Mouse (Mus musculus) ovary, postnatal 36 days (tissue): ENCODE measurements around the gene Elfn1.

Source experiments
- DNase-seq: peaks from one replicate; pipeline ENCODE4 v3.0.0; 2022; ENCODE audit warnings: low spot score, mixed read lengths

Elfn1 gene

GRCm38 (mm10) chr5:139970186-139970631 is 62.5 kb downstream of the Elfn1 start:
- peak; percentile 15 for DNase-seq

- no peak for DNase-seq
Observed at GRCm38 (mm10) chr5:139976584-139976983, 68.8 kb downstream of the Elfn1 start.

- no peak for DNase-seq
Observed at GRCm38 (mm10) chr5:139977476-139977875, 69.7 kb downstream of the Elfn1 start.

GRCm38 (mm10) chr5:139978525-139979276 is 71.0 kb downstream of the Elfn1 start:
- peak; percentile 46 for DNase-seq

- no peak for DNase-seq
Observed at GRCm38 (mm10) chr5:139979371-139979770, 71.6 kb downstream of the Elfn1 start.

GRCm38 (mm10) chr5:139981976-139982375 is 74.2 kb downstream of the Elfn1 start:
- DNase-seq: no peak

GRCm38 (mm10) chr5:139985073-139985746 is 77.5 kb downstream of the Elfn1 start:
- no peak for DNase-seq

- DNase-seq: no peak
Observed at GRCm38 (mm10) chr5:139991531-139991930, 83.8 kb downstream of the Elfn1 start.

GRCm38 (mm10) chr5:139998321-139998720 is 90.6 kb downstream of the Elfn1 start:
- DNase-seq: peak; percentile 28

GRCm38 (mm10) chr5:139998916-139999315 is 91.2 kb downstream of the Elfn1 start:
- no peak for DNase-seq

GRCm38 (mm10) chr5:140002541-140002940 is 94.8 kb downstream of the Elfn1 start:
- no peak for DNase-seq

- no peak for DNase-seq
Observed at GRCm38 (mm10) chr5:140006861-140007260, 99.1 kb downstream of the Elfn1 start.

- no peak for DNase-seq
Observed at GRCm38 (mm10) chr5:140007656-140008522, 100.1 kb downstream of the Elfn1 start.

GRCm38 (mm10) chr5:140008523-140008806 is 100.7 kb downstream of the Elfn1 start:
- no peak for DNase-seq

GRCm38 (mm10) chr5:140009083-140009655 is 101.4 kb downstream of the Elfn1 start:
- DNase-seq: no peak

GRCm38 (mm10) chr5:140010405-140010804 is 102.7 kb downstream of the Elfn1 start:
- no peak for DNase-seq

GRCm38 (mm10) chr5:140012286-140012967 is 104.7 kb downstream of the Elfn1 start:
- DNase-seq: no peak

- no peak for DNase-seq
Observed at GRCm38 (mm10) chr5:140013652-140014051, 105.9 kb downstream of the Elfn1 start.

- no peak for DNase-seq
Observed at GRCm38 (mm10) chr5:140016896-140017295, 109.2 kb downstream of the Elfn1 start.

GRCm38 (mm10) chr5:140018780-140019179 is 111.0 kb downstream of the Elfn1 start:
- DNase-seq: no peak

GRCm38 (mm10) chr5:140019616-140020015 is 111.9 kb downstream of the Elfn1 start:
- DNase-seq: no peak

GRCm38 (mm10) chr5:140021755-140022154 is 114.0 kb downstream of the Elfn1 start:
- DNase-seq: no peak
